Mouse (Mus musculus) gastrocnemius, postnatal 14 days (tissue): ENCODE data around the gene Slc32a1. TPM values are rescaled to one million over a fixed set of nuclear protein-coding genes. Genes with fewer than 3 reads are reported as not detected.

Experiments used
- DNase-seq: peaks from one replicate; pipeline ENCODE4 v3.0.0; 2021; ENCODE audit warnings: mixed read lengths
- intact Hi-C: fragments of 180-260 bp; cut with DNase I; formaldehyde crosslinking; loops from one replicate; pipeline ENCODE4 v1.15.1; 2025; ENCODE audit warnings: low total_unique reads
- long read RNA-seq, 2 experiments: library from polyadenylated mRNA; stranded (forward); transcript quantifications; one replicate each; pipeline ENCODE4 v2.0.0; 2021
- total RNA-seq, 2 experiments: library from RNA; stranded (reverse); gene quantifications; 2 replicates each; pipeline ENCODE4 v1.2.3; 2021

Gene Slc32a1
- not detected for total RNA-seq
- long read RNA-seq, experiment 1, result 0 reads
- long read RNA-seq, experiment 2, result 0 reads

DNA sequence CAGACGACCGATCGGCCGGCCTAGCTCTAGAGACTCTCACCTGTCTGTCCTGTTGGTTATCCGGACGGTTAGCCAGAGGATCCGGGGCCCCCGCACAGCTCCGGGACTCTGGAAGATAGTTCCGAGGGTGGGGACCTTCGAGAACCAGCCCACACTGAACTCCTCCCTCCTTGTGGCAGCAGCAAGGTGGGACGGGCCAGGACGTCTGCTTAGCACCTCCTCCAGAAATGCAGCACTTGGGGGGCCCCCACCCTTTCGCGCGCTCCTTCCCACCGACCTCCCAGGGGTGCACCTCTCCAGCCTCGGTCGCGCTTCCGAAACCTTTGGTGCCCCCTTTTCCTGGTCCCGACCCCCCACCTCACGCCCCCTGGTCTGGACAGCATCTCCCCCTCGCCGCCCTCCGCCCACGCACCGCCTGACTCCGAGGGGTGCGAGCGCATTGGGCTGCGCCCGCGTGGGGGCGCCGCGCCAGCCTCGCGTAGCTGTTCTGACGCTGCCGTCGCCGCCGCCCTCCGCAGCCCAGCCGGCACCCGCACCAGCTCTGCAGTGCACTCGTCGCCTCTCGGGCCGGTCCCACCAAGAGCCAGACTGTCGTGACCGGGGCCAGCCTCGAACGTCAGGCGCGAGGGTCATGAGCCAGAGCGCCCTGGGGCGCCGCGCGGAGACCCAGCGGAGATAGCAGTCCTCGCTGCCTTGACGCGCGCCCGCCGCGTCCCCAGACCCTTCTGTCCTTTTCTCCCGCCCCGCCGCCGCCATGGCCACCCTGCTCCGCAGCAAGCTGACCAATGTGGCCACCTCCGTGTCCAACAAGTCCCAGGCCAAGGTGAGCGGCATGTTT lies at the start of gene Slc32a1:
TSS of gene Slc32a1 (plus strand) at position 280 of the 838 bp plus-strand sequence.
- intact Hi-C loops, result no loop called here
- DNase-seq, result no peak

GRCm38 (mm10) chr2:158560801-158561200 lies 49.8 kb upstream of the Slc32a1 start:
- intact Hi-C loops, result no loop called here

DNA sequence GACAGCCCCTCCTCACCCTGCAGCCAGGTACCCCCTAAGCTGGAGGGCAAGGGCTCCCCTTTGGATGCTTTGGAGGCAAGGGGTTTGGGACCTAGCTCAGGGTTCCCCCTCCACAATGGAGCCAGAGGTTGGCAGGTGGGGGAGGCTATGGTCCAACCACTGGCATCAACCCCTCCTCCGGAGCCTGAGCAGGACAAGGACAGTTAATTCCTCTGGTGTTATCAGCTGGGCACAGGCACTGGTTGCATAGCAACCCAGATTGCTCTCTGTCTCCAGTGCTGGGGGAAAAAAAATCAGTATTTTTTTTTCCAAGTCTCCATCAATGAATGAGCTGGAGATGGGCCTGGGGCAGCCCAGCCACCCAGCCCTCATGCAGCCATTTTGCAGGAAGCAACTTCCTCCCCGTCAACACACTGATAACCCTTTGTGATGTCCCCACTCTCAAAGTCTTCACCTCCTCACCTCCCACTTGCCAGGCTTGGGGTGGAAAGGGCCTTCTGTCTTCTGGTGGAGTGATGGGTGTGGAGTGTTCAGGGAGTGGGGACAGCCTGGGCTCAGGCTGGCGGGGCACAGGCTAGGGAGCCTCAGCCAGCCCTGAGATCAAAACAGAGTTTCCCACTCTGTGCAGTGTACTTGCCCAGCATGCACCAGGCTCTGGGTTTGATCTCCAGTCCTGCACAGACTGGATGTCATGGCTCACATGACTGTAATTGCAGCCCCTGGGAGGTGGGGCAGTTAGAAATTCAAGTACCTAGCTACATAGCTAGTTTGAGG lies 49.0 kb upstream of the Slc32a1 start:
- intact Hi-C loops, result no loop called here

More at GRCm38 (mm10) chr2:158560801-158561200, 49.8 kb upstream of the Slc32a1 start:
- no peak for DNase-seq

GRCm38 (mm10) chr2:158570421-158571081 lies 40.0 kb upstream of the Slc32a1 start:
- DNase-seq, result peak; percentile 28
- intact Hi-C loops, result no loop called here

More for the DNA sequence above, 49.0 kb upstream of the Slc32a1 start:
- no peak for DNase-seq

GRCm38 (mm10) chr2:158579979-158580378 lies 30.6 kb upstream of the Slc32a1 start:
- intact Hi-C loops, result no loop called here

DNA sequence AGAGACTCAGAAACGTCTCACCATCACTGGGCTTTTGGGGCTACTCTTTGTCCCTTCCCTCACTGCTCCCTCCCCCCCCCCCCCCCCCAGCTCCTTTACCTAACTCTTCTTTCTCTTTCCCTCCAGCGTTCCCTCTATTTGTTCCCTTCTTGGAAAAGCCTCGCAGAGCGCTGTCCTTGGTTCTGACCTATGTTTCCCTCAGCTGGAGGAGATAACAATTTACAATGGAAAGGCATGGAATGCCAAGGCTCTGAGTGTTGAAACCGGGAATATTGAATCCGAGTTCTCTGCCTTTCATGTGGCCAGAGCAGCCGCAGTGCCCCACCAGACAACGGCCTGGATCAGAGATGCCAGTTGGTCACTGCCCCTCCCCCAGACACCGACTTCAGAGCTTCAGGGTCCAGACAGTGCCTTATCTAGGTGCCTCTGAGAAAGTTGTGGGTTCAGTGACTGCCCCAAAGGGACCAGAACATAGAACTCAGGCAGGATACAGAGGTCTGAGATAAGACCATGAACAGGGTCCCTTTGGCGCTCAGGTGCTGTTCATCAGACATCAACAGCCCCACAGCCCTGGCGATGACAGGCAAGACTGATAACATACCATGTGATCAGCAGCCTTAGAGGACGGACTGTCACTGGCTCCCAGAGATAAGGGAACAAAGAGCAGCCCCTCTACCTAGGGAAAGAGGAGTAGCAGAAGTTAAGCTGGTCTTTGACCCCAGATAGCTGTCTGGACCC lies 25.8 kb upstream of the Slc32a1 start:
- DNase-seq, result peak; percentile 10
- intact Hi-C loops, result no loop called here

More at GRCm38 (mm10) chr2:158579979-158580378, 30.6 kb upstream of the Slc32a1 start:
- DNase-seq, result no peak

- DNase-seq, result no peak
- intact Hi-C loops, result no loop called here
Measured at GRCm38 (mm10) chr2:158588524-158589271, 21.9 kb upstream of the Slc32a1 start.

DNA sequence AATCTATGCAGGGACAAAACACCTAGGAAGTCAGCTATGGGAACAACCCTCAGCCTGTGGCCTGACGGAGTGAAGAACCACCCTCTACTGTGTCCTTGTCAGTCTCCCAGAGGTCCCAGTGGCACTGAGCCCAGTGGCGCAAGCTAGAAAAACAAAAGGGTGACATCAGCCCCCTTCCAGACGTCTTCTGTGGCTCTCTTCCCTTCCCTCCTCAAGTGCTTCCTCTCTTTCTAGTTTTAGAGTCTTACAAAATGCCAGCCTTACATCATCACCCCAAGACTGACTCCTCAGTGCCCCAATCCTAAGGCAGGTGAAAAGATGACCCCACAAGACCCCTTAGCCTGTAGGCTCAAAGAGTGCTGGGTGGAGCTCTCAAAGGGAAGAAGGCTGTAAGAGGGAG lies 20.1 kb upstream of the Slc32a1 start:
- intact Hi-C loops, result no loop called here
- no peak for DNase-seq

GRCm38 (mm10) chr2:158591286-158591685 lies 19.3 kb upstream of the Slc32a1 start:
- intact Hi-C loops, result no loop called here
- no peak for DNase-seq

- DNase-seq, result no peak
- intact Hi-C loops, result no loop called here
Measured at GRCm38 (mm10) chr2:158593371-158593770, 17.2 kb upstream of the Slc32a1 start.

- DNase-seq, result peak; percentile 26
- intact Hi-C loops, result no loop called here
Measured at GRCm38 (mm10) chr2:158595103-158595502, 15.5 kb upstream of the Slc32a1 start.

DNA sequence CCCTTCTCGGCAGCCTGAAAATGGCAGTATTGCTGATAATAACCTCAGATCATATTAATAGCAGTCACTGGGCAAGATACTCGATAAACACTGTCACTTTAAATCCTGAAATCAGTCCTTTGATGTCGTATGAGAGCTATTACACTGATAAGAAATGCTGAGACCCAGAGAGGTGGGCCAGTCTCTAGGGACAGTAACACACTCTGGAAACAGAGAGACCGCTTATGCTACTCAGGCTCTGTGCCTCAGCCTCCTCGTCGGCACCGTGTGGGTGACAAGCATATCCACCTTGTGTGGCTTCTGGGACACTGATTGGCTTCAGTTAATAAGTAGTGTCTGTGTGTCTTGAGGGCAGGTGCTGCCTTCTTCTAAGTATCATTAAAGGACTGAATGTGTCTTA lies 15.0 kb upstream of the Slc32a1 start:
- intact Hi-C loops, result no loop called here
- DNase-seq, result no peak

DNA sequence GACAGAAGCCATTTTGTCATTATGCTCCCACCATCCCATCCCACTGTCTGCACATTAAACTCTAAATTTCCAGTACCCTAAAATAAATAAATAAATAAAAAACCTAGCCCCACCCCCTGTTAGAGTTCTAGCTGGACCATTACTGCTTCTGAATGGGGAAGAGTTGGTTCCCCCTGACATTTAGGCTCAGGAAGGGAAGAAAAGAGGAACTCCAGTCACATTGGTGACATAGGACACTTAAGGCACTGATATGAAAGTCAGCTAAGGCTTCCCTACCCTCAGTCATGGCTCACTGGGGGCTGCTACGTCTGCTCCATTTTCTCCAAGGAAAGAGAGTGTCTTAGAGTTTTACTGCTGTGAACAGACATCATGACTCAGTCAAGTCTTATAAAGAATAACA lies 13.8 kb upstream of the Slc32a1 start:
- intact Hi-C loops, result no loop called here
- DNase-seq, result no peak

GRCm38 (mm10) chr2:158600517-158600916 lies 10.1 kb upstream of the Slc32a1 start:
- DNase-seq, result no peak
- intact Hi-C loops, result no loop called here

DNA sequence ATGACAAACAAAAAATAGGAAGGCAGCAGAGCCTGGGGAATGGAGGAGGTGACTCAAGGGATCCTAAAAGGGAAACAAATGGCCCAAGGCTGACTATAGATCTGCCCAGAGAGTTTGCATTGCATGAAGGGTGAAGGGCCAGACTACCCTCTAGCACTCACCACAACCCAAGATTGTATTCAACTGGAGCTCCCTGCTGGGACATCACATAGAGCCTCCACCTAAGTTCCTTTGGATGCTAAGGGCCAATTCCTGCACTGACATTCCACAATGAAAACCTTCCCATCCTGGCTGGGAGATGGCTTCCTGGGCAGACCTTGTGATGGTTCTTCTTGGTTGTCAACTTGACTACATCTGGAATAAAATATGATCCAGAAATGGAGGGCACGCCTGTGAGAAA lies 9.2 kb upstream of the Slc32a1 start:
- intact Hi-C loops, result no loop called here
- no peak for DNase-seq

- DNase-seq, result no peak
- intact Hi-C loops, result no loop called here
Measured at GRCm38 (mm10) chr2:158602663-158603062, 7.9 kb upstream of the Slc32a1 start.

- no peak for DNase-seq
Measured at GRCm38 (mm10) chr2:158606511-158606964, 4.0 kb upstream of the Slc32a1 start.

DNA sequence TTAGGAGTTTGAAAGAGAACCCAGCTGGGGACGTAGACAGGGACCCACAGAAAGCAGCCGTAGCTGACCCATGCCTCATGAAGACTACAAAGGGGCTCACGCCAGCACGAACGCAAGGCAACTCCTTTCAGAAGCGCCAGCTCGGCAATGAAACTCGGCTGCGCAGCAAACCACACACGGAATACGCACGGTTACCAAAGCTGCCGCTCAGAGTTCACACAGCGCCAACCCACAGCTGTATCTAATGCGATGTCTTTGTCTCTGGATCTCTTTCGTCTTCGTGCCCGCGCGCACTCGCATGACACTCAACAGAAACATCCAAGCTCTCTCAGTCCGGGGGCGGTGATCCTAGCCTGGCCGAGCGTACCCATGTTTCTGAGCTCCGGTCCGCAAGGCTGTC lies 886 bp upstream of the Slc32a1 start:
- no peak for DNase-seq
- intact Hi-C loops, result no loop called here

More at GRCm38 (mm10) chr2:158606511-158606964, 4.0 kb upstream of the Slc32a1 start:
- intact Hi-C loops, result no loop called here

DNA sequence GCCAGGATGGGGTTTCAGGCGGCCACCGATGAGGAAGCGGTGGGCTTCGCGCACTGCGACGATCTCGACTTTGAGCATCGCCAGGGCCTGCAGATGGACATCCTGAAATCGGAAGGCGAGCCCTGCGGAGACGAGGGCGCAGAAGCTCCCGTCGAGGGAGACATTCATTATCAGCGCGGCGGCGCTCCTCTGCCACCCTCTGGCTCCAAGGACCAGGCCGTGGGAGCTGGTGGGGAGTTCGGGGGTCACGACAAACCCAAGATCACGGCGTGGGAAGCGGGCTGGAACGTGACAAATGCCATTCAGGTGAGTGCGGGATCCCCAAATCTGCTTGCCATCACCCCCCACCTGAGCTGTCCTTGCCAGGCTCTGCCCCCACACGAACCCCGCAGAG lies 756 bp downstream of the Slc32a1 start:
- DNase-seq, result no peak
- intact Hi-C loops, result no loop called here
